Mouse (Mus musculus) lung, adult 2 months (tissue): Measurements from ENCODE around the gene Snd1.

Experiments
- CTCF ChIP-seq: fragments of 200-500 bp; IDR thresholded peaks from 2 replicates; pipeline ENCODE4 v1.5.1; 2011; ENCODE audit warnings: mild to moderate bottlenecking, low read length, control low read depth; ENCODE audit not compliant: insufficient read depth
- POLR2A ChIP-seq: fragments of 200-500 bp; IDR thresholded peaks from 2 replicates; pipeline ENCODE4 v1.6.1; 2011; ENCODE audit warnings: low read depth, mild to moderate bottlenecking, control low read depth, low read length, borderline replicate concordance; ENCODE audit errors: extremely low read depth

DNA sequence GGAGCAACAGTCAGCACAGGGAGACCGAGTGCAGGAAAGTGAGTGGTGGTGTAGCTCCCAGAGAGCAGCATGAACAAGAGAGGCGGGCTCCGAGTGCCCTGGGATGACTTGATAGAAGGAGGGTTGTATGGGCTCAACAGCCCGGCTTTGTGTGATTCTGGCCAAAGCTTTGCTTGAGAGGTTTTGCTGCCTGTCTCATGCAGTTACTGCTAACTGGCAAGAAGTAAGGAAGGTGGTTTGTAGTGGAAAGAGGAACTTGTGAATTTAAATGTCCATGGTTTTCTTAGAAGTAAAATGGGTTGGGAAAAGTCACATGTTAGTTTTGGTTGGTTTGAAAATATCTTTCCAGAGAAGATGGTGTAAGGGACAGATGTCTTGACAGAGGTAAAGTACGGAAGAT, 15.7 kb downstream of the Snd1 start:
- TF ChIP-seq CTCF: no peak
- TF ChIP-seq POLR2A: no peak
